Mouse (Mus musculus): ENCODE results near the gene Zbtb46.

The Zbtb46 gene

GRCm38 (mm10) chr2:181463008-181463738, 3.9 kb upstream of the Zbtb46 start:
- peak; percentile 69 to 88 for DNase-seq

GRCm38 (mm10) chr2:181462604-181463003, 3.4 kb upstream of the Zbtb46 start:
- DNase-seq = no peak

- DNase-seq = no peak
These were observed 2.4 kb upstream of the Zbtb46 start for GRCm38 (mm10) chr2:181461536-181462100.

GRCm38 (mm10) chr2:181459673-181460621, 721 bp upstream of the Zbtb46 start:
- DNase-seq = peak; percentile 75 to 90

GRCm38 (mm10) chr2:181458411-181459152, 644 bp downstream of the Zbtb46 start:
- peak; percentile 44 to 64 for DNase-seq

- DNase-seq = peak in 1 of 2 experiments; percentile 31
These were observed 1.4 kb downstream of the Zbtb46 start for GRCm38 (mm10) chr2:181457831-181458230.

- peak in 1 of 2 experiments; percentile 65 for DNase-seq
These were observed 3.3 kb downstream of the Zbtb46 start for GRCm38 (mm10) chr2:181455899-181456298.

GRCm38 (mm10) chr2:181453274-181453673, 6.0 kb downstream of the Zbtb46 start:
- DNase-seq = no peak

- no peak for DNase-seq
These were observed 7.0 kb downstream of the Zbtb46 start for GRCm38 (mm10) chr2:181452181-181452580.

GRCm38 (mm10) chr2:181443016-181443415, 16.2 kb downstream of the Zbtb46 start:
- no peak for DNase-seq

GRCm38 (mm10) chr2:181438176-181438575, 21.1 kb downstream of the Zbtb46 start:
- no peak for DNase-seq

GRCm38 (mm10) chr2:181436246-181436645, 23.0 kb downstream of the Zbtb46 start:
- DNase-seq = no peak

- no peak for DNase-seq
These were observed 35.4 kb downstream of the Zbtb46 start for GRCm38 (mm10) chr2:181423834-181424233.

- peak in 1 of 2 experiments; percentile 16 for DNase-seq
These were observed 38.2 kb downstream of the Zbtb46 start for GRCm38 (mm10) chr2:181420903-181421638.

- no peak for DNase-seq
These were observed 38.8 kb downstream of the Zbtb46 start for GRCm38 (mm10) chr2:181420426-181420825.

GRCm38 (mm10) chr2:181419359-181419758, 39.9 kb downstream of the Zbtb46 start:
- DNase-seq = no peak

GRCm38 (mm10) chr2:181415945-181416344, 43.3 kb downstream of the Zbtb46 start:
- DNase-seq = peak; percentile 89 to 90

GRCm38 (mm10) chr2:181413141-181413540, 46.1 kb downstream of the Zbtb46 start:
- DNase-seq = no peak

GRCm38 (mm10) chr2:181410760-181411473, 48.3 kb downstream of the Zbtb46 start:
- DNase-seq = peak; percentile 83 to 86

- no peak for DNase-seq
These were observed 49.6 kb downstream of the Zbtb46 start for GRCm38 (mm10) chr2:181409643-181410042.

- no peak for DNase-seq
These were observed 55.5 kb downstream of the Zbtb46 start for GRCm38 (mm10) chr2:181403722-181404121.
